Mouse (Mus musculus) C2C12 (cell line): ENCODE measurements at regions not wholly inside any gene's neighbourhood (a gene's known extent, or its start where the extent isn't known, plus 50 kb on each side); places are given as distances from the start of the nearest gene placed in this dataset.

Experiments used
- CTCF ChIP-seq: IDR thresholded peaks from one replicate; pipeline ENCODE4 v1.5.1; 2011; ENCODE audit not compliant: control insufficient read depth, insufficient read depth, insufficient read length
- MYOD1 ChIP-seq: IDR thresholded peaks from one replicate; pipeline ENCODE4 v1.6.1; 2011; ENCODE audit warnings: low read depth; ENCODE audit not compliant: control insufficient read depth, insufficient read length

DNA sequence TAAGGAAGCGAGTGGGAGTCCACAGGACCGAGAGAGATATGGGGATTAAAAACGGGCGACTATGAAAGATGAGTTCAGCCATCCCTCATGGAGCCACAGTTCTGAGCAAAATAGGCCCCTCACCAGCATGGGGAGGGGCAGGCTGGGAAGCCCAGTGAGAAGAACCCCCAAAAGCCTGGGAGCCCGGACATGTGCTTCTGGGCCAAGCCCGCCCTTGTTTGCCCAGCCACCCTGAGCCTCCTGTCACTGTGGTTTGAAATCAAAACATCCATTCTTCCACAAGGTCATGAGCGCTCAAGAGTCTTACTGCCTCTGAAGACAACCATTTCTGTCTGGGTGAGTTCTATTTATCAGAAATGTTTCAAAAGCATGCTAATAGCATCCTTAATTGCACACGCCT is 105.0 kb upstream of the Bcl6 start:
- TF ChIP-seq CTCF, result no peak
- TF ChIP-seq MYOD1, result no peak
